Mouse (Mus musculus): Measurements from ENCODE around the gene Tbrg4. TPM values are rescaled to one million over a fixed set of nuclear protein-coding genes. Genes with fewer than 3 reads are reported as not detected.
"Not testable (repeated sequence)": the region's sequence is repeated elsewhere in the genome, so short reads cannot be mapped to it uniquely, and the experiment has no call there.

Gene Tbrg4
- polyA plus RNA-seq, 1 experiment from 2014 or later = 46.6 TPM

- no peaks in the 10 kb centered on the region for H3K27me3 ChIP-seq (ENCODE audit: insufficient read depth, low read length)
- ATAC-seq (ENCODE audit: insufficient read depth) (no peak), DNase-seq (no peak)
- H3K36me3 ChIP-seq (ENCODE audit: insufficient read depth) = no peaks in the 10 kb centered on the region
- no peak for TF ChIP-seq CTCF (IDR thresholded peaks at IDR 0.05; ENCODE audit: low read depth)
- H3K9me3 ChIP-seq (ENCODE audit: low read depth, low read length) = no peaks in the 10 kb centered on the region
- H3K27ac ChIP-seq (ENCODE audit: low read depth) = no peak overlapping the region
- H3K4me1 ChIP-seq (ENCODE audit: insufficient read depth) = no peaks in the 10 kb centered on the region
- H3K4me3 ChIP-seq (ENCODE audit: low read depth, low read length) = no peak overlapping the region
- H3K9ac ChIP-seq = no peak overlapping the region
- 72% methylated on average over 14 of the region's 14 CpGs for WGBS
- H3K4me2 ChIP-seq = no peak overlapping the region
Observed at GRCm38 (mm10) chr11:6661206-6661605, 35.3 kb upstream of the Tbrg4 start.

- Histone ChIP-seq H3K4me3 (ENCODE audit: low read depth, low read length) (peak within 1 kb of the TSS; percentile 38), H3K4me1 (ENCODE audit: insufficient read depth) (no peaks in the 10 kb centered on the region), H3K9ac (peak within 1 kb of the TSS; percentile 40), H3K27me3 (ENCODE audit: insufficient read depth, low read length) (no peaks in the 10 kb centered on the region), H3K4me2 (peak within 1 kb of the TSS; percentile 73), H3K27ac (ENCODE audit: low read depth) (no peak within 1 kb of the TSS), H3K9me3 (ENCODE audit: low read depth, low read length) (no peaks in the 10 kb centered on the region), H3K36me3 (ENCODE audit: insufficient read depth) (no peaks in the 10 kb centered on the region)
- no peak for TF ChIP-seq CTCF (IDR thresholded peaks at IDR 0.05; ENCODE audit: low read depth)
- ATAC-seq (ENCODE audit: insufficient read depth) = peak; percentile 84
- WGBS = 1% methylated on average over 18 of the region's 18 CpGs
- DNase-seq = peak; percentile 66
Observed at GRCm38 (mm10) chr11:6658271-6658670, 32.4 kb upstream of the Tbrg4 start, which contains the start of gene Ramp3. TSS of gene Ramp3 (plus strand) at chr11:6658521.

GRCm38 (mm10) chr11:6654903-6655302 is 29.0 kb upstream of the Tbrg4 start:
- Histone ChIP-seq H3K4me3 (ENCODE audit: low read depth, low read length) (no peak overlapping the region), H3K9me3 (ENCODE audit: low read depth, low read length) (no peaks in the 10 kb centered on the region), H3K9ac (no peak overlapping the region), H3K27me3 (ENCODE audit: insufficient read depth, low read length) (no peaks in the 10 kb centered on the region), H3K4me2 (no peak overlapping the region), H3K4me1 (ENCODE audit: insufficient read depth) (no peaks in the 10 kb centered on the region), H3K27ac (ENCODE audit: low read depth) (no peak overlapping the region), H3K36me3 (ENCODE audit: insufficient read depth) (no peaks in the 10 kb centered on the region)
- 3% methylated on average over 2 of the region's 2 CpGs for WGBS
- ATAC-seq (ENCODE audit: insufficient read depth) (peak; percentile 63), DNase-seq (peak; percentile 96)
- TF ChIP-seq CTCF (IDR thresholded peaks at IDR 0.05; ENCODE audit: low read depth) = peak; percentile 90

GRCm38 (mm10) chr11:6652978-6653377 is 27.1 kb upstream of the Tbrg4 start:
- WGBS = 84% methylated on average over 3 of the region's 3 CpGs
- not testable (repeated sequence) for H3K4me3 ChIP-seq (ENCODE audit: low read depth, low read length); H3K4me1 ChIP-seq (ENCODE audit: insufficient read depth); H3K9me3 ChIP-seq (ENCODE audit: low read depth, low read length); ATAC-seq (ENCODE audit: insufficient read depth); H3K27me3 ChIP-seq (ENCODE audit: insufficient read depth, low read length); H3K4me2 ChIP-seq; H3K36me3 ChIP-seq (ENCODE audit: insufficient read depth); H3K9ac ChIP-seq; H3K27ac ChIP-seq (ENCODE audit: low read depth); DNase-seq
- TF ChIP-seq CTCF (IDR thresholded peaks at IDR 0.05; ENCODE audit: low read depth) = peak; percentile 60

GRCm38 (mm10) chr11:6650519-6650918 is 24.7 kb upstream of the Tbrg4 start:
- WGBS = 57% methylated on average over 7 of the region's 7 CpGs

GRCm38 (mm10) chr11:6647831-6648724 is 22.2 kb upstream of the Tbrg4 start:
- no peaks in the 10 kb centered on the region for H3K36me3 ChIP-seq (ENCODE audit: insufficient read depth)
- H3K27me3 ChIP-seq (ENCODE audit: insufficient read depth, low read length) = no peaks in the 10 kb centered on the region
- no peak overlapping the region for H3K4me2 ChIP-seq
- 48% methylated on average over 9 of the region's 9 CpGs for WGBS
- H3K27ac ChIP-seq (ENCODE audit: low read depth) = no peak overlapping the region
- no peaks in the 10 kb centered on the region for H3K4me1 ChIP-seq (ENCODE audit: insufficient read depth)
- TF ChIP-seq CTCF (IDR thresholded peaks at IDR 0.05; ENCODE audit: low read depth) = no peak
- ATAC-seq (ENCODE audit: insufficient read depth) (no peak), DNase-seq (no peak)
- H3K4me3 ChIP-seq (ENCODE audit: low read depth, low read length) = no peak overlapping the region
- no peaks in the 10 kb centered on the region for H3K9me3 ChIP-seq (ENCODE audit: low read depth, low read length)
- H3K9ac ChIP-seq = no peak overlapping the region

More at GRCm38 (mm10) chr11:6650519-6650918, 24.7 kb upstream of the Tbrg4 start:
- Histone ChIP-seq H3K4me2 (no peak overlapping the region), H3K9me3 (ENCODE audit: low read depth, low read length) (no peaks in the 10 kb centered on the region), H3K27me3 (ENCODE audit: insufficient read depth, low read length) (no peaks in the 10 kb centered on the region), H3K9ac (no peak overlapping the region), H3K4me3 (ENCODE audit: low read depth, low read length) (no peak overlapping the region), H3K36me3 (ENCODE audit: insufficient read depth) (no peaks in the 10 kb centered on the region), H3K27ac (ENCODE audit: low read depth) (no peak overlapping the region), H3K4me1 (ENCODE audit: insufficient read depth) (no peaks in the 10 kb centered on the region)
- DNase-seq (no peak), ATAC-seq (ENCODE audit: insufficient read depth) (no peak)
- TF ChIP-seq CTCF (IDR thresholded peaks at IDR 0.05; ENCODE audit: low read depth) = no peak

- H3K27ac ChIP-seq (ENCODE audit: low read depth) = no peak overlapping the region
- no peaks in the 10 kb centered on the region for H3K36me3 ChIP-seq (ENCODE audit: insufficient read depth)
- H3K9me3 ChIP-seq (ENCODE audit: low read depth, low read length) = no peaks in the 10 kb centered on the region
- no peak for ATAC-seq (ENCODE audit: insufficient read depth)
- no peak for TF ChIP-seq CTCF (IDR thresholded peaks at IDR 0.05; ENCODE audit: low read depth)
- no peak overlapping the region for H3K4me2 ChIP-seq
- 74% methylated on average over 6 of the region's 6 CpGs for WGBS
- no peaks in the 10 kb centered on the region for H3K4me1 ChIP-seq (ENCODE audit: insufficient read depth)
- H3K27me3 ChIP-seq (ENCODE audit: insufficient read depth, low read length) = no peaks in the 10 kb centered on the region
- H3K4me3 ChIP-seq (ENCODE audit: low read depth, low read length) = no peak overlapping the region
- no peak overlapping the region for H3K9ac ChIP-seq
- no peak for DNase-seq
Observed at GRCm38 (mm10) chr11:6644566-6644965, 18.7 kb upstream of the Tbrg4 start.
